Mouse (Mus musculus) thymus, adult 2 months (tissue): ENCODE results near the gene Dner. TPM values are rescaled to one million over a fixed set of nuclear protein-coding genes. Genes with fewer than 3 reads are reported as not detected.

Source experiments
- DNase-seq: peaks from one replicate; pipeline ENCODE4 v3.0.0; 2021
- H3K27ac ChIP-seq: fragments of 200-500 bp; 2 replicates; pipeline ENCODE4 v1.5.1; 2012; ENCODE audit warnings: low read length, control low read depth; ENCODE audit not compliant: control insufficient read depth, insufficient read depth
- H3K27me3 ChIP-seq: fragments of 200-500 bp; 2 replicates; pipeline ENCODE4 v1.6.1; 2012; ENCODE audit warnings: mild to moderate bottlenecking, low read length, moderate library complexity, mixed read lengths; ENCODE audit not compliant: control insufficient read depth, insufficient read depth
- H3K36me3 ChIP-seq: fragments of 200-500 bp; 2 replicates; pipeline ENCODE4 v1.6.1; 2012; ENCODE audit warnings: mild to moderate bottlenecking, low read length, moderate library complexity; ENCODE audit not compliant: control insufficient read depth, insufficient read depth
- H3K4me1 ChIP-seq: fragments of 200-500 bp; replicated peaks from 2 replicates; pipeline ENCODE4 v1.6.1; 2012; ENCODE audit warnings: low read length; ENCODE audit not compliant: control insufficient read depth, insufficient read depth
- H3K4me3 ChIP-seq: fragments of 200-500 bp; 2 replicates; pipeline ENCODE4 v1.5.1; 2012; ENCODE audit warnings: mild to moderate bottlenecking, low read length, control low read depth, moderate library complexity; ENCODE audit not compliant: control insufficient read depth, insufficient read depth
- CTCF ChIP-seq: fragments of 200-500 bp; IDR thresholded peaks from 2 replicates; pipeline ENCODE4 v1.5.1; 2012; ENCODE audit warnings: mild to moderate bottlenecking, control low read depth, low read length, moderate library complexity, borderline replicate concordance; ENCODE audit not compliant: control insufficient read depth, poor library complexity, insufficient read depth; ENCODE audit errors: extremely low read depth
- POLR2A ChIP-seq: fragments of 200-500 bp; IDR thresholded peaks from 2 replicates; pipeline ENCODE4 v1.6.1; 2012; ENCODE audit warnings: mild to moderate bottlenecking, low read length, control low read depth, moderate library complexity; ENCODE audit not compliant: control insufficient read depth, poor library complexity, insufficient read depth; ENCODE audit errors: extremely low read depth
- WGBS: fragments of 180-500 bp; shearing (Covaris S2); methylation state at CpG from one replicate; pipeline ENCODE4 v1.1.7; 2018; 5-methylcytosine and 5-hydroxymethylcytosine counted together
- polyA plus RNA-seq: library from polyadenylated mRNA; depleted of rRNA; stranded (reverse); fragments of >200 nt; gene quantifications from 2 replicates; pipeline ENCODE4 v1.2.3, GENCODE M21; 2012

The Dner gene
- polyA plus RNA-seq, 1 experiment, result 0.22 TPM

DNA sequence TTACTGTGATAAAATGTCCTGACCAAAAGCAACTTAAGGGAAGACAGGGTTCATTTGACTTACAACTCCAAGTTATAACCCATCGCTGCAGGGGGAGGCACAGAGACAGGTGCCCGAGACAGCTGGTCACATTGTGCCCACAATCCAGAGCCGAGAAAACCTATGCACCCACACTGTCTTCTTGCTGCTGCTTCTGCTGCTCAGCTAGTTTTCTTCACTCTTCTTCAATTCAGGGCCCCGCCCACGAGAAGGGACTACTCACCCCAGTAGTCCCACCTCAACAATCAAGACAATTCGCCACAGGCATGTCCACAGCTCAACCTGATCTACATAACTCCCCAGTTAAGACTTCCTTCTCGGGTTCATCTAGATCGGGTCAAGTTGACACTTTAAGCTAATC, 332.1 kb downstream of the Dner start, which contains the start of gene Pid1:
TSS of gene Pid1 (minus strand) at position 214 of the 400 bp plus-strand sequence.
- no peak for DNase-seq
- no peak for TF ChIP-seq POLR2A
- TF ChIP-seq CTCF, result no peak
- Histone ChIP-seq H3K36me3 (no peaks in the 10 kb centered on the region), H3K27me3 (no peaks in the 10 kb centered on the region), H3K27ac (no peak within 1 kb of the TSS), H3K4me1 (no peaks in the 10 kb centered on the region), H3K4me3 (no peak within 1 kb of the TSS)
- WGBS, result 78% methylated on average over 8 of the region's 8 CpGs

GRCm38 (mm10) chr1:84362709-84363617, 333.1 kb downstream of the Dner start:
- DNase-seq, result no peak
- no peak overlapping the region for H3K27ac ChIP-seq
- H3K4me3 ChIP-seq, result no peak overlapping the region
- 65% methylated on average over 7 of the region's 7 CpGs for WGBS
- no peaks in the 10 kb centered on the region for H3K36me3 ChIP-seq
- TF ChIP-seq CTCF (no peak), POLR2A (no peak)
- no peaks in the 10 kb centered on the region for H3K27me3 ChIP-seq
- H3K4me1 ChIP-seq, result no peaks in the 10 kb centered on the region

GRCm38 (mm10) chr1:84362209-84362608, 333.8 kb downstream of the Dner start:
- no peak for TF ChIP-seq POLR2A
- Histone ChIP-seq H3K27me3 (no peaks in the 10 kb centered on the region), H3K36me3 (no peaks in the 10 kb centered on the region), H3K27ac (no peak overlapping the region), H3K4me3 (no peak overlapping the region), H3K4me1 (no peaks in the 10 kb centered on the region)
- DNase-seq, result no peak
- 89% methylated on average over 1 of the region's 1 CpGs for WGBS

GRCm38 (mm10) chr1:84361389-84361788, 334.6 kb downstream of the Dner start:
- TF ChIP-seq POLR2A (no peak), CTCF (no peak)
- 87% methylated on average over 3 of the region's 3 CpGs for WGBS
- no peaks in the 10 kb centered on the region for H3K4me1 ChIP-seq
- H3K36me3 ChIP-seq, result no peaks in the 10 kb centered on the region
- DNase-seq, result no peak
- H3K27ac ChIP-seq, result no peak overlapping the region
- H3K4me3 ChIP-seq, result no peak overlapping the region
- no peaks in the 10 kb centered on the region for H3K27me3 ChIP-seq

DNA sequence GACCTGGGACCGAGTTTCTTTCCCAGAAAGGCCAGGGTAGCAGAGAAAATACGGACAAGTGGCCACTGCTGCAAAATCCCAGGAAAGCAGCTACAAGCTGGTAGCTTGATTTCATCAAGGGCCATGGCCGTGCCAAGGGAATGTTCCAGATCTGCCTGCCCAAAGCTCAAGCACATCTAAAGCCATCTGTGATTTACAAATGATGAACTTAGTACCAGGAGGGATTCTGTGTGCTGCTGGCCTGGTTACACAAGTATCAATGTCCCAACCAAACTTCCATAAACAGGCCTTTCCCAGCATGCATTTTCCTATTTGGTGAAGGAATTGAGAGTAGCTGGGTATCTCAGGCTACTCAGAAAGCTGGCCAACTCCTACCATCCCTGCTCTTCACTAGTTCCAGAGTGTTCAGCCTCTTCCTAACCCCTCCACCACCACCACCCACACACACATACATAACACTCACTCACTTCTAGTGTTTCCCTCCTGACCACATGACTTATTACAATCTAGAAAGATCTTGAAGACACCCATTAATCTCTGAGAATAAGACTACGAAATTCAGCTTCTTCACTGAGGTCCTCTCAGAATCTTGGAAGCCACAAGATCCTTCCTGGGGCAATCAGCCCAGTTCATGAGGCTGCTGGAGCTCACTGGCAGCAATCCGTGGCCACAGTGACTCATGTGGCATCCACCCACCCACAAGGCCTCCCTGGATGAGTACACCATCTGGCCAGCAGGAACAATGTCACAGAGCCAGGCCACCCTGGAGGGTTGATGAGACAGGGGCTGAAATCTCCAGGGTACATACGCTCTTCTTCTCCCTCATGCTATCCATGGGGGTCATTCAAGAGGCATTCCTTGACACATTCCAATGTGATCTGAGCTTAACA, 336.2 kb downstream of the Dner start:
- no peaks in the 10 kb centered on the region for H3K36me3 ChIP-seq
- no peak overlapping the region for H3K27ac ChIP-seq
- no peak for DNase-seq
- TF ChIP-seq CTCF (no peak), POLR2A (no peak)
- no peak overlapping the region for H3K4me3 ChIP-seq
- H3K4me1 ChIP-seq, result no peaks in the 10 kb centered on the region
- H3K27me3 ChIP-seq, result no peaks in the 10 kb centered on the region
- WGBS, result 68% methylated on average over 6 of the region's 6 CpGs

DNA sequence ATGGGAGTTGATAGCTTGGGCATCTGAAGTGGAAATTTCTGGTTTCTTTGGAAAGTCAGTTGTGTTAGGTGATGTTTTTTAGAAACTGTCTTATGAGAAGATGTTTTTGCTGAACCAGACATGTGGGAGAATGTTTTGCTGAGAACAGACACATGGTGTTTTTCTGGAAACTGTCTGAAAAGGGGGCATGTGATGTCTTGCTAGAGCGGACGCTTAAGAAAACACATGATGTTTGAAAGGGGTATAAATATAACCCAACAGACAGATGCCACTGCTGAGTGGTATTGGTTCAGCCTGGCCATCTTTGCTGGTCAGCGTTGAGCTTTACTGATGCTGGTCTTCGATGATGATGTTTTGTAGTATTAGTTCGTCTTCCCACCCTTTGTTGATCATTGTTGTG, 338.8 kb downstream of the Dner start:
- Histone ChIP-seq H3K4me3 (no peak overlapping the region), H3K27me3 (no peaks in the 10 kb centered on the region), H3K27ac (no peak overlapping the region), H3K36me3 (no peaks in the 10 kb centered on the region), H3K4me1 (no peaks in the 10 kb centered on the region)
- WGBS, result 93% methylated on average over 5 of the region's 5 CpGs
- TF ChIP-seq POLR2A (no peak), CTCF (no peak)
- no peak for DNase-seq
